In the genomic region with DNA sequence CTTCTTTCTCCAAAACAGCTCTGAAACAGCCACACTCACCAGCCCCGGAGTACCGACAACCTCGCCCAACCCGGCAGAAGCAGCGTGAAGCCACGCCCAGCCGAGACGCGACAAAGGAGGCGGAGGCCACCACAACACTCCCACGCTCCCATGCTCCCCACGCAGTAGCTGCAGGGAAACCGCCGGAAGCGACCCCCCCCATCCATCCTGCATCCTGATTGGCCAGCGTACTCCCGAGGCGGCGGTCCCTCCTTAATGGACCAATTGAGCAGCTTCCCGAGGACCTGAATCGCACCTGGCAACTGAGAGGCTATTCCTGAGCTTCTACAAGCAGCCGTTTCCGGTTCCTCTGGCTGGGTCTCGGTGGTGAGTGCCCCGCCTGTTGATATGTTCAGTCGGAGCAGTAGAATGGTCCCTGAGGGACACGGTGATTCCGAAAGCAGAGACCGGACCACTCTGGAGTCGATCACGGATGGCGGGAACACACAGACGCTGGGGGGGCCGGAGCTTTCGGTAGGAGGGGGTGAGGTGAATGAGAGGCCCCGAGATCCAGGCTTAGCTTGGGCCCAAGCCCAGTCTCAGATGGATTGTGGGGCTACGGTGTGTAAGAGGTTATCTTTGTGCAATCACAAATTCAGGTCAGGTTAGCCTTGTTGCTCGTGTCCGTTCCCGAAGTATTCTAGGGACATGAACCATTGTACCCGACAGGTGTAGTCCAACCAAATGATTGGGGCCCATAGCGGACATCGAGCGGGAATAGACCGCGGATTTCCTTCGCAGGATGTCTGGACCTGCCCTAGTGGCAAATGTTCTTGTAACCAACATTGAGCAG, we compare ENCODE assay signal across 8 mouse cellular contexts. TPM values are rescaled to one million over a fixed set of nuclear protein-coding genes. Genes with fewer than 3 reads are reported as not detected.
DNase-seq lines count a peak whose midpoint lies in the region; ATAC-seq lines count a peak whose summit lies in the region.

A gene (plus strand): TSS at position 160 of the 832 bp plus-strand sequence.

- 0 out of 2 replicates have a peak within 1 kb of the TSS, but pooled peaks have one; percentile 46 for H3K27ac ChIP-seq in hindbrain, embryonic 12.5 days

- WGBS in hindbrain, embryonic 12.5 days = 3% methylated on average over 47 of the region's 47 CpGs

- peaks cover 3% of the 10 kb centered on the region; the same call in 1 of the 2 replicates for H3K36me3 ChIP-seq in hindbrain, embryonic 12.5 days

- peak within 1 kb of the TSS; percentile 54 for H3K4me3 ChIP-seq in hindbrain, embryonic 12.5 days

- peaks cover 16% of the 10 kb centered on the region for H3K4me1 ChIP-seq in hindbrain, embryonic 12.5 days

- no peaks in the 10 kb centered on the region for H3K27me3 ChIP-seq in hindbrain, embryonic 12.5 days

- no peaks in the 10 kb centered on the region for H3K9me3 ChIP-seq in hindbrain, embryonic 12.5 days (replicated peaks)

- peak; percentile 98 for ATAC-seq in hindbrain, embryonic 12.5 days (ENCODE audit: low FRiP score)

- peak within 1 kb of the TSS; percentile 55 for H3K9ac ChIP-seq in hindbrain, embryonic 12.5 days

- peak within 1 kb of the TSS; percentile 88 for H3K4me2 ChIP-seq in hindbrain, embryonic 12.5 days (replicated peaks)

- peak; percentile 74 for DNase-seq in NIH3T3 (ENCODE audit: low read depth)
- DNase-seq in cerebellum, postnatal 10 days = peak; percentile 93 to 95
- DNase-seq in frontal cortex, postnatal 10 days (ENCODE audit: low spot score in 2 of 2) = peak; percentile 88 to 90
- DNase-seq in layer of hippocampus, postnatal 14 days (ENCODE audit: low spot score in 2 of 2) = peak; percentile 81 to 92
- DNase-seq in lung, postnatal 14 days = peak; percentile 91
- DNase-seq in retina, embryonic 14.5 days (ENCODE audit: low spot score) = peak; percentile 93
- DNase-seq in thymus, postnatal 4 days = peak; percentile 94

RNA-seq across cellular contexts. Expression of the gene that starts here (rescaled TPM):
- 64.2 and 65.7 TPM in 2 replicates for polyA plus RNA-seq in hindbrain, embryonic 12.5 days (2016; fragmentation: Nextera tagmentation; extraction: Ambion mirVana)
- total RNA-seq in layer of hippocampus, postnatal 14 days (2021) = 100 to 1,000 TPM in 1 of 2 experiments, 10 to 100 TPM in 1; 98.4 to 115 TPM

Comparison
In these comparisons a context has a peak if more than half of its experiments do, and no peak if none do; other contexts are left out.
1. Peak in every context shown above with its lines: DNase-seq, ATAC-seq, H3K4me3 ChIP-seq and H3K27ac ChIP-seq.